Mouse (Mus musculus) kidney, adult 2 months (tissue): ENCODE data around the gene Lgr4.

Experiments used
- CTCF ChIP-seq: fragments of 200-500 bp; conservative IDR thresholded peaks from 2 replicates; pipeline ENCODE4 v1.5.1; 2011; ENCODE audit warnings: low read depth, mild to moderate bottlenecking, control low read depth, low read length, moderate library complexity, mixed read lengths; ENCODE audit not compliant: insufficient read depth, insufficient read length
- POLR2A ChIP-seq: fragments of 200-500 bp; IDR thresholded peaks from one replicate; pipeline ENCODE4 v1.6.1; 2011; ENCODE audit warnings: low read depth, low read length, control low read depth

DNA sequence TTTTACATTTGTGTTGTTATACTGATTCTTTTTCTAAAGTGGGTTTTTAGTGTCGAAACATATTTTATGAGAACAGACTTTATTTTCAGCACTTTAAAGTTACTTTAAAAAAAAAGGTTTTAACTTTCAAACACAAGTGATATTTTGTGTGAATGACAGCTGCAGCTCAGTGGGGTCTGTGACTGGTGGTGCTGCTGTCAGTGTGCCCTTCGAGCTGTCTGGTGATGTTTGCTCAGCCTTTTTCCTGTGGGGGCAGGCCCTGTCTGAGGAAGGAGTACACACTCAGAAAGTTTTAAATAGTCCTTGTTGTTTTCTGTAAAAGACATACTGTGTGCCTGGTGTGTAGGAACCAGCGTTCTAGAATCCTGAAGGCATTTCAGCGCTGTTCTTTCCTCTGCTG is 119.2 kb downstream of the Lgr4 start:
- TF ChIP-seq POLR2A (no peak), CTCF (no peak)
